Mouse (Mus musculus): ENCODE results near the gene Col25a1.

GRCm38 (mm10) chr3:130241924-130242323, 110.6 kb downstream of the Col25a1 start:
- TF ChIP-seq POLR2A (IDR thresholded peaks at IDR 0.05; ENCODE audit: insufficient read length, low read depth): no peak
- no peak for TF ChIP-seq MAX (IDR thresholded peaks at IDR 0.05; ENCODE audit: low read depth)
- no peak for TF ChIP-seq TCF12 (IDR thresholded peaks at IDR 0.05; ENCODE audit: insufficient read depth, poor library complexity, severe bottlenecking)
- TF ChIP-seq MYOG (IDR thresholded peaks at IDR 0.05; ENCODE audit: control insufficient read depth in 1 of 3, insufficient read depth in 1 of 3, insufficient read length in 2 of 3, low read depth in 2 of 3): no peak
